Mouse (Mus musculus) ES-E14 (cell line): ENCODE measurements at regions not wholly inside any gene's neighbourhood (a gene's known extent, or its start where the extent isn't known, plus 50 kb on each side); places are given as distances from the start of the nearest gene placed in this dataset.

Experiments used
- DNase-seq: peaks from one replicate; pipeline ENCODE4 v3.0.0-alpha.2; 2013; ENCODE audit warnings: low read depth, low spot score
- H3K27ac ChIP-seq: 2 replicates; pipeline ENCODE4 v1.5.1; 2012; ENCODE audit warnings: low read depth, mild to moderate bottlenecking, low read length, moderate library complexity, mixed read lengths; ENCODE audit not compliant: poor library complexity, insufficient read depth, severe bottlenecking
- H3K36me3 ChIP-seq: 2 replicates; pipeline ENCODE4 v1.6.1; 2012; ENCODE audit warnings: mild to moderate bottlenecking, low read length, moderate library complexity, mixed read lengths; ENCODE audit not compliant: control insufficient read depth, poor library complexity, insufficient read depth, severe bottlenecking
- H3K4me1 ChIP-seq, 2 experiments: fragments of 150-350 bp in 1 of 2; sonication (generic) in 1 of 2; 2 replicates each; pipeline ENCODE4 v1.6.1; 2012; ENCODE audit warnings: low read length in 2 of 2, mild to moderate bottlenecking in 1 of 2, mixed read lengths in 1 of 2; ENCODE audit not compliant: control insufficient read depth in 2 of 2, insufficient read depth in 2 of 2, poor library complexity in 1 of 2
- H3K4me3 ChIP-seq, 2 experiments: fragments of 150-350 bp in 1 of 2; sonication (generic) in 1 of 2; 2 replicates each; pipeline ENCODE4 v1.5.1; 2012; ENCODE audit warnings: low read length in 2 of 2, low read depth in 1 of 2, mild to moderate bottlenecking in 1 of 2, mixed read lengths in 1 of 2; ENCODE audit not compliant: insufficient read depth in 1 of 2, poor library complexity in 1 of 2, severe bottlenecking in 1 of 2
- H3K9ac ChIP-seq: 2 replicates; pipeline ENCODE4 v1.6.1; 2012; ENCODE audit warnings: low read depth, mild to moderate bottlenecking, low read length, mixed read lengths; ENCODE audit not compliant: poor library complexity, insufficient read depth, severe bottlenecking
- H3K9me3 ChIP-seq: fragments of 150-350 bp; sonication (generic); 2 replicates; pipeline ENCODE4 v1.6.1; 2012; ENCODE audit warnings: low read depth, mild to moderate bottlenecking, low read length; ENCODE audit not compliant: control insufficient read depth, insufficient read depth
- CHD2 ChIP-seq: IDR thresholded peaks from 2 replicates; pipeline ENCODE4 v1.6.1; 2014; ENCODE audit warnings: mild to moderate bottlenecking, low read depth, low read length, inconsistent platforms
- HCFC1 ChIP-seq: IDR thresholded peaks from 2 replicates; pipeline ENCODE4 v1.6.1; 2012; ENCODE audit warnings: low read length, inconsistent platforms, borderline replicate concordance; ENCODE audit not compliant: insufficient read depth
- MAFK ChIP-seq: IDR thresholded peaks from 2 replicates; pipeline ENCODE4 v1.6.1; 2014; ENCODE audit warnings: mild to moderate bottlenecking, low read depth, low read length, inconsistent platforms; ENCODE audit not compliant: insufficient read depth
- ZC3H11A ChIP-seq: IDR thresholded peaks from 2 replicates; pipeline ENCODE4 v1.6.1; 2012; ENCODE audit warnings: low read depth, mild to moderate bottlenecking, inconsistent platforms, low read length, borderline replicate concordance
- ZNF384 ChIP-seq: IDR thresholded peaks from 2 replicates; pipeline ENCODE4 v1.6.1; 2012; ENCODE audit warnings: low read depth, low read length, inconsistent platforms
- in situ Hi-C, 2 experiments: fragments of 600-800 bp; cut with MboI; formaldehyde crosslinking; loops; one replicate each; pipeline ENCODE4 v1.15.1; 2025; ENCODE audit warnings: low sequenced_read_pairs in 2 of 2, inconsistent platforms in 1 of 2; ENCODE audit not compliant: unreplicated experiment in 2 of 2

DNA sequence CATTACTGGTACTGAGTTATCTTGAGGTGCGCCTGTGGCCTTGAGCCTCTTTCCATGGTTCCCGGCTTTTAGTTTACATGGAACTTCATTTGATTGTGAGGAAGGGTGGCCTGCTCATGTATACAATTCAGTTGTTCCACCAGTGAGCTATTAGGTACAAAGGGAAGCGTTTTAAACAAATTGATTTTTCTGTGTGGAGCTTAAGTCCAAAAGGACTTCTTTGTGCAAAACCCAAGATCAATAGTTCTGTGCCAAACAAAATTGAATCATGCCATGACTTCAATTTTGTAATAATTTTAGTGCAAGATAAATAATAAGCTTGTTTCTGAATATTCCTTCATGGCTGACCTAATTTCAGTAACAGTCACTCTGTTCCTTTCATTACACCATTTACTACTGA lies 674.3 kb upstream of the Adgrl2 start:
- Histone ChIP-seq H3K4me1 (no peaks in the 10 kb centered on the region), H3K9me3 (no peaks in the 10 kb centered on the region), H3K9ac (no peak overlapping the region), H3K36me3 (no peaks in the 10 kb centered on the region), H3K27ac (no peak overlapping the region), H3K4me3 (no peak overlapping the region)
- in situ Hi-C loops = no loop called here
- TF ChIP-seq HCFC1 (no peak), CHD2 (no peak)
- no peak for DNase-seq

- H3K4me3 ChIP-seq = no peak overlapping the region
- no peak overlapping the region for H3K9ac ChIP-seq
- no peak for DNase-seq
- in situ Hi-C loops = no loop called here
- H3K4me1 ChIP-seq = no peaks in the 10 kb centered on the region
- TF ChIP-seq HCFC1 (no peak), CHD2 (no peak), ZNF384 (no peak)
- no peaks in the 10 kb centered on the region for H3K9me3 ChIP-seq
- H3K36me3 ChIP-seq = no peaks in the 10 kb centered on the region
- no peak overlapping the region for H3K27ac ChIP-seq
These were observed 648.0 kb upstream of the Adgrl2 start for GRCm38 (mm10) chr3:149638324-149638723.

DNA sequence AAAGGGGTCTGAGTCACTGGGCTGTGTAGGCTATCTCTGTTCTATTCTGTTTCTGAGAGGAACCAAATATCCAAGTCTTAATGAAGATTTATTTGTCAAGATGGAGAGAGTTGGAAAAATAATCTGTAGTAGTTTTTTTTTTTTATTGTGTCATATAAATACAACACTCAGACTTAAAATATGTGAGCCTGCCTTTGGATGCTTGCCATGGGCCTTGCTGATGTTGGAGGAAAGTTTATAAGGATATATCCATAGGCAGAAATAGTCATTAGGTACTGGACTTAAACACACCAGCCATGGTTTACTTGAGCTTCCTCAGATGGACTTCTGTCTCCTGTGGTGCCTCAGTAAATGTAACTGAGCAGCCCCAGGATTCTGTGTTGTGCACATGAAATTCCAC lies 635.8 kb upstream of the Adgrl2 start:
- Histone ChIP-seq H3K36me3 (no peaks in the 10 kb centered on the region), H3K9ac (no peak overlapping the region), H3K9me3 (no peaks in the 10 kb centered on the region), H3K27ac (no peak overlapping the region), H3K4me3 (no peak overlapping the region), H3K4me1 (no peaks in the 10 kb centered on the region)
- in situ Hi-C loops = no loop called here
- TF ChIP-seq ZC3H11A = no peak
- TF ChIP-seq ZNF384 = no peak
- TF ChIP-seq HCFC1 = no peak
- TF ChIP-seq CHD2 = no peak
- TF ChIP-seq MAFK = no peak
- DNase-seq = no peak

- in situ Hi-C loops = no loop called here
- H3K36me3 ChIP-seq = no peaks in the 10 kb centered on the region
- H3K27ac ChIP-seq = no peak overlapping the region
- TF ChIP-seq CHD2 (no peak), ZC3H11A (no peak), HCFC1 (no peak), MAFK (no peak), ZNF384 (no peak)
- no peak for DNase-seq
- no peaks in the 10 kb centered on the region for H3K4me1 ChIP-seq
- H3K9me3 ChIP-seq = no peaks in the 10 kb centered on the region
- H3K9ac ChIP-seq = no peak overlapping the region
- no peak overlapping the region for H3K4me3 ChIP-seq
These were observed 635.1 kb upstream of the Adgrl2 start for GRCm38 (mm10) chr3:149625497-149625896.

- Histone ChIP-seq H3K4me3 (no peak overlapping the region), H3K4me1 (no peaks in the 10 kb centered on the region), H3K9ac (no peak overlapping the region), H3K27ac (no peak overlapping the region), H3K36me3 (no peaks in the 10 kb centered on the region), H3K9me3 (no peaks in the 10 kb centered on the region)
- TF ChIP-seq CHD2 (no peak), ZNF384 (no peak), MAFK (no peak), HCFC1 (no peak), ZC3H11A (no peak)
- DNase-seq = no peak
- in situ Hi-C loops = no loop called here
These were observed 634.7 kb upstream of the Adgrl2 start for GRCm38 (mm10) chr3:149625066-149625465.
